Mouse (Mus musculus): Measurements from ENCODE around the gene Gm49378.

Gene Gm49378

DNA sequence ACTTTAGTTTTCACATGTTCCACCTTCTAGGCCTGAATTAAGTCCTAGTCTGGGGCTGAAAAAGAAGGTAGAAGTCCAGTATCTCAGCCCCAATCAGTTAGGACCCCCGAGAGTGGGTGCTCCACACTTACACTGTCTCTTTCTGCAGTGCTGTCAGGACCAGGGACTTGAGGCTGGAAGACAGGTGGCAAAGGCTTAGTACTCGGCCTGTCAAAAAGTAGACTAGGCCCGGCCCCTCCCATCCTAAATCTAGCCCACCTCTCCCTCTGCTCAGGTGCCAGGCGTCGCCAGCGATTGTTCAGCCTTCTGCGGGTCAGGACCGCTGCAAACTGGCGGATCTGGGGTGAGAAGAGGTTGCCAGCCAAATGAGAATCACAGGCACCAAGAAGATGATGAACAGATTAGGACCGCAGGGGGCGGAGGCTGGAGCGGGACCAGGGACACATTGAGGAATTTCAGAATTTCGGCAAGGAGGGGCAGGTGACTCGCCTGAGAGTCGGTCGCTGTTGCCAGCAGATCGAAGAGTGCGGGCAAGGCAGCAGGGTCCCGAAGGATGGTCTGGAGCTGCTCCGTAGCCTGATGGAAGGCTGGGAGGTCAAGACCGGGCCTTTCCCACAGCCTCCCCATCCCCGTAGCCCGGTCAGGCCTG lies 2.7 kb downstream of the Gm49378 start:
- DNase-seq (ENCODE audit: low spot score in 2 of 2): no peak

- DNase-seq (ENCODE audit: low spot score in 2 of 2): no peak
Observed at GRCm38 (mm10) chr14:55629312-55629711, 8.4 kb downstream of the Gm49378 start.

DNA sequence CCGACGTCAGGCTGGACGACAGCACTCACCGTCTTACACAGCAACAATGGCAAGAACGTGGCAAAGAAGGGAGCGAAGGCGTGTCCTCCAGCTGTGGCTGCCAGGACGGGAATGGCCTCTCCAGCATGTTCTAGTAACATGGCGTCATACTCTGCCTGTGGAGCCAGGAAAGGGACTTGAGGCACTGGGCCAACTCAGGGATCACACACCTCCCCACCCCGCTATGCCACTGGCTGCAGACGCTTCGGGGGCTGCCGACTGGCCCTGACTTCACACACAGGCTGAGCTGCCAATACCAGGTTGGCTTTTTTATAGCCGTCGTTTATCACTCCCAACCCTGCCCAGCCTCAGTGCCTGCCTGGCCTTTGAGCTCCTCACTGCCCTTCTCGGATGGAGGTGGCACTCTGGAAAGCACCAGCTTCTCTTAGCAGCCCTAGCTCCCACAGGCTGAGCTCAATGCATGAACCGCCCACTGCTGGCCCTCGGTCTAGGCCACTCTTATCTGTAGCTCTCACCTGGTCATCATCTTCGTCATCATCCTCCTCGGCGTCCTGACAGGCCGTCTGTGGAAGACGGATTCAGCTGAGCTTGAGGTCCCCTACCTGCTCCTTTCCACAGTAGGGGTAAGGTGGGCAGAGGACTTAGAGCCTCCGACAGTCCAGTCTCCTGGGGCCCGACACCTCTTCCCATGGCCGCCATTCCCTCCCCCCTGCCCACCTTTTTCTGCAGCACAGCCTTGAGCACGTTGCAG lies 9.4 kb downstream of the Gm49378 start:
- DNase-seq (ENCODE audit: low spot score in 2 of 2): no peak

GRCm38 (mm10) chr14:55618486-55619195 lies 19.1 kb downstream of the Gm49378 start:
- no peak for DNase-seq (ENCODE audit: low spot score in 2 of 2)

DNA sequence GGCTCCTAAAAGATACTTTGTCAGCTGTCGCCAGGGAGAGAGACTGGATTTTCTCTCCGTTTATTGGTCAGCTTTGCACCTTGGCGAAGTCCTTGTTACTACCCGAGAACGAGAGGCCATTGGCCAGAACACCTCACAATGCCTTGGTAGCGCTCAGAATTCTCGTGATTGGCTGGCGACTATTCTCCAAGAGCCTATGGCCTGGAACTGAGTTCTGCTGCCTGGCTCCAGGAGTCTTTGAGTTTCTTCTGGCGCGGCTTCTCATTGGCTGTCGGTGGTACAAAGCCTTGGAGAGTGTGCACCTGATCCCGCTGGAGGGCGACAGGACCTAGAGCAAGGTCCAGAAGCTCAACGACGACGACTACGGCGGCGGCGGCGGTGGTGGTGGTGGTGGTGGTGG lies 19.9 kb downstream of the Gm49378 start, which contains the start of gene Rec8:
Gene Rec8, plus strand, starts transcription at position 216 of the 400 bp plus-strand sequence.
- no peak for DNase-seq (ENCODE audit: low spot score in 2 of 2)

GRCm38 (mm10) chr14:55616844-55617243 lies 20.9 kb downstream of the Gm49378 start:
- DNase-seq (ENCODE audit: low spot score in 2 of 2): no peak

GRCm38 (mm10) chr14:55615876-55616275 lies 21.8 kb downstream of the Gm49378 start:
- no peak for DNase-seq (ENCODE audit: low spot score in 2 of 2)

DNA sequence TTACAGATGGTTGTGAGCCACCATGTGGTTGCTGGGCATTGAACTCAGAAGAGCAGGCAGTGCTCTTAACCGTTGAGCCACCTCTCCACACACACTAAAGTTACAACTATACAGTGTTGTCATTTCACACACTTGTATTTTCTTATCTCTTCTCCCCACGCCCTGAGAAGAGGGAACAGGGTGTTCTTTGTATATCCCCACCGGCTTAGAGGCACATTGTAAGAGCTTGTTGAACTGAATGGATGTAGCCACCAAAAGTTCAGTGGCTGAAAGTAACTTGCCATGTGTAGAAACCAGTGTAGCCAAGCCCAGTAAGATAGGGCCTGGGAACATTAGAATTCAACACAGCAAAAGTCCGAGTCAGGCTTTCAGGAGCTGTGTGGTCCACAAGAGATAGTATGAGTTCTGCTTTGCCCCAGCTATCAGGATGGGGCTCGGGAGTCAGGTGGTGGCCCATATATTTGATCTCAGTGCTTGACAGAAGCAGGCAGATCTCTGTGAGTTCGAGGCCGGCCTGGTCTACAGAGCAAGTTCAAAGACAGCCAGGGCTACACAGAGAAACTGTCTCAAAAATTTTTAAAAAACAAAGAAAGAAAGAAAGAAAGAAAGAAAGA lies 23.0 kb downstream of the Gm49378 start:
- DNase-seq (ENCODE audit: low spot score in 2 of 2): no peak

GRCm38 (mm10) chr14:55613346-55613745 lies 24.3 kb downstream of the Gm49378 start:
- no peak for DNase-seq (ENCODE audit: low spot score in 2 of 2)

- DNase-seq (ENCODE audit: low spot score in 2 of 2): no peak
Observed at GRCm38 (mm10) chr14:55608339-55608738, 29.4 kb downstream of the Gm49378 start.

GRCm38 (mm10) chr14:55605743-55606459 lies 31.8 kb downstream of the Gm49378 start:
- no peak for DNase-seq (ENCODE audit: low spot score in 2 of 2)

GRCm38 (mm10) chr14:55604823-55605222 lies 32.9 kb downstream of the Gm49378 start:
- DNase-seq (ENCODE audit: low spot score in 2 of 2): no peak

DNA sequence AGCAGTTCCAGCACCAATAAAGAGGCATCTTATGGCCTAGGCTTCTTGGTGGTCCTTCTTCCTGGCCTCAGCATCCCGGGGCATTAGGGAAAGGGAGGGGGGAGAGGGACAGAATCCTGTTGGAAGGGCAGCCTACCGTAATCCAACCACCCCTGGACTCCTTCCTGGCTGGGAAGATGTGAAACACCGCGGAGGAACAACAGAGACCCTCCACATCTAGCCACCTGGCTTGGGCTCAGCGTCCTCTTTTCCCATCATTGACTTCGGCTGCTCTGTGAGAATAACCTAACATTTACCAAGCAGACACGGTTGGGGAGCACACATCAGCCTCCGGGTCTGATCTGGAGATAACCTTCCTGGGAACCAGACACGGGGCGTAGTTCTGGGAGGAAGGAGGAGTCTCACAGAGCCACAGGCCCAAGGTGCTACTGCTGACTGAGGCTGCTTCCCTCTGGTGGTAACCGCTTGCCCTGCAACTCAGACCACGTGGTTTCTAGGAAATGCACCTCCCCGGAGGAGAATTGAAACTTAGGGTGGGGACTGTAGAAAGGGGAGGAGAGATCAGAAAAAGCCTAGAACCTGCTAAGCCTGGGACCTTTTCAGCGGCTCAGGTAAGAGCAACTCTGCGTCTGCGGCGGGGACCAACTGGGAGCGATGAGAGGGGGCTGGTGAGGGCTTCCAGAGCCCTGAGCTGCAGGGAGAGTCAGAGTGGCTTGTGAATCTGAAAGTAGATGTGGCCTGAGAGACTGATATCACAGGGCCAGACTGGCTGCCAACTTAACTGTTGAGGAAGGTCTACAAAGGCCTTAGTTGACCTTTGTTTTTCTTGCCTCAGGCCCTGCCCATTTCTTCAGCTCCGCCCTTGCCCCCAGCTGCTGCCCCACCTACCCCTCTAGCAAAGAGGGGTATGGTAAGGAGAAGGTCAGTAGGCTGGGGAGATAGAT lies 33.8 kb downstream of the Gm49378 start:
- DNase-seq (ENCODE audit: low spot score in 2 of 2): peak; percentile 77 to 85

DNA sequence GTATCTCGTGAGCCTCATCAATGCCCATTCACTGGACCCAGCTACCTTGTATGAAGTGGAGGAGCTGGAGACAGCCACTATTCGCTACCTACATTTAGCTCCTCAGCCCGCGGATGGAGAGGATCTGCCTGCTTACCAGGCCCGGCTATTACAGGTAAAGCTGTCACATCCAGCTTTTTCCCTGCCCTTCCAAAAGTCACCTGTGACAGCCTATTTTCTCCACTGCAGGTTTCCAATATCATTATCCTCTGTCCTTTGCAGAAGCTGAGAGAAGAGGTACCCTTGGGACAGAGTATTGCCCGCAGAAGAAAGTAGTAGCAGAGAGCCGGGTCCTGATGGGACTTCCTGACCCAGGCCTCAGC lies 34.4 kb downstream of the Gm49378 start, which contains the start of gene Irf9:
Gene Irf9, plus strand, starts transcription at position 301 of the 362 bp plus-strand sequence.
- DNase-seq (ENCODE audit: low spot score in 2 of 2): no peak

DNA sequence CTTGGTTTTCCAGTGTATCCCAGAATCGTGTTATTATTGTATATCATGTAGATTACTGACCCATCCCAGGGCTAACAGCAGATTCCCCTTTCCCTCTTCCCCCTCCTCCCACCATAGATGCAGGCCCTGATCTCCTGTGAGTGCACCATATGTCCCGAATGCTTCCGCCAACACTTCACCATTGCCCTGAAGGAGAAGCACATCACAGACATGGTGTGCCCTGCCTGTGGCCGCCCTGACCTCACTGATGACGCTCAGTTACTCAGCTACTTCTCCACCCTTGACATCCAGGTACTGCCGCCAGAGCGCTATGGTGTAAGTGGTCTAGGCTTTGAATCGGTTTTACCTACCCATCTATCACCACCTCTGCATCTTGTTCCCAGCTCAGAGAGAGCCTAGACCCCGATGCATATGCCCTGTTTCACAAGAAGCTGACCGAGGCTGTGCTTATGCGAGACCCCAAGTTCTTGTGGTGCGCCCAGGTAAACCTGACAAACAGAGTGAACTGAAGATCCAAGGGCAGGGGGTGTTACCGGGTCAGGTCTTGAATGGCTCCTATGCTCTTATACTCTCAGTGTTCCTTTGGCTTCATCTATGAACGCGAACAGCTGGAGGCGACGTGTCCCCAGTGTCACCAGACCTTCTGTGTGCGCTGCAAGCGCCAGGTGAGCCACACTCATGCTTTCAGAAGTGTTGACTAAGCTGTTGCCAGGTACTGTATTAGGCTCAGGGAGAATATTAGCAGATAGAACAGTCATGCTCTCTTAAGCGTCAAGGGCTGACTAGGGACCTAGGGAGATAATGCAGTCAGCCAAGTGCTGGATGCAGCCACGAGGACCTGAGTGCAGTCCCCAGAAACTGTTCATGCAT lies 38.9 kb downstream of the Gm49378 start:
- no peak for DNase-seq (ENCODE audit: low spot score in 2 of 2)

GRCm38 (mm10) chr14:55596036-55596690 lies 41.5 kb downstream of the Gm49378 start:
- no peak for DNase-seq (ENCODE audit: low spot score in 2 of 2)

GRCm38 (mm10) chr14:55592226-55592625 lies 45.5 kb downstream of the Gm49378 start:
- DNase-seq (ENCODE audit: low spot score in 2 of 2): no peak

- DNase-seq (ENCODE audit: low spot score in 2 of 2): peak; percentile 90 to 91
Observed at GRCm38 (mm10) chr14:55591331-55591891, 46.3 kb downstream of the Gm49378 start, which contains the start of gene Rnf31. Gene Rnf31, plus strand, starts transcription at chr14:55591708.

Data from frontal cortex, postnatal 10 days (tissue).